ENCODE assay signal across 12 mouse cellular contexts in the genomic region with DNA sequence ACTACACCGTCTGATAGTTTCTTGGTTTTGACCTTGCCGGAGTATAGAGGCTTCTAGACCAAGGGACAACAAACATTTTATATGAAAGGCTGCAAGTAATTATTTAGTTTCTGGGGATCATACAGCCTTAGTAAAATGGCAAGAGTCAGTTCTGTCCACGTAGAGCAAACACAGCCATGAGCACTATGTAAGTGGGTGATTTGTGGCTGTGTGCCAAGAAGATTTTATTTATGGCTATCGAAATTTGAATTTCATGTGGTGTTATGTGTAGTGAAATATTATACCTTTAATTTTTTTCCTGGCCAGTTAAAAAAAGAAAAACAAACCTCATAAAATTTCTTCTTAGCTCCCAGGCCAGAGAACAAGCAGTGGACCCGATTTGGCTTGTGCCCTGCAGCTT.
"Had no signal": no experiment of that assay in that cellular context is flagged by ENCODE, and none has a peak within 500 bp of the region (broad histone marks: within the 10 kb centered on the region; RNA-seq: fewer than 3 reads in every experiment).

No protein-coding gene starts in this region.

- H3K4me2 ChIP-seq: liver, embryonic 13.5 days; midbrain, embryonic 13.5 days had no signal

- DNase-seq: kidney, adult 18-20 months; kidney, postnatal 10 days; layer of hippocampus, adult 9-11 months; layer of hippocampus, postnatal 36 days; left cerebral cortex, postnatal 4 days; liver; liver, embryonic 13.5 days; liver, postnatal 0 days; lung, postnatal 36 days; right cerebral cortex, postnatal 14 days had no signal

- H3K4me1 ChIP-seq: liver, embryonic 13.5 days had no signal

- H3K27me3 ChIP-seq: liver, embryonic 13.5 days had no signal

- H3K27ac ChIP-seq: liver, embryonic 13.5 days; midbrain, embryonic 13.5 days; stomach, postnatal 0 days had no signal

- ATAC-seq: liver, postnatal 0 days; midbrain, embryonic 13.5 days had no signal

- H3K9me3 ChIP-seq: liver, embryonic 13.5 days; midbrain, embryonic 13.5 days had no signal

- H3K4me3 ChIP-seq: liver, embryonic 13.5 days; midbrain, embryonic 13.5 days had no signal

- H3K36me3 ChIP-seq: liver, embryonic 13.5 days; midbrain, embryonic 13.5 days had no signal

- H3K9ac ChIP-seq: liver, embryonic 13.5 days; liver, postnatal 0 days; midbrain, embryonic 13.5 days had no signal
